Mouse (Mus musculus) kidney, embryonic 16.5 days (tissue): ENCODE results near the gene Tlr2. TPM values are rescaled to one million over a fixed set of nuclear protein-coding genes. Genes with fewer than 3 reads are reported as not detected.
A peak's percentile ranks its signal among the peaks of the same experiment; 100 is the strongest.
"Not testable (repeated sequence)": the region's sequence is repeated elsewhere in the genome, so short reads cannot be mapped to it uniquely, and the experiment has no call there.

ENCODE experiments used
- ATAC-seq: fragments of 200-750 bp; cut with Nextera tagmentation; 2 replicates; pipeline ENCODE4 v1.8.0; 2017; ENCODE audit warnings: moderate TSS enrichment; ENCODE audit not compliant: low FRiP score, low TSS enrichment
- H3K27ac ChIP-seq: fragments of 300-500 bp; sonication (generic); 2 replicates; pipeline ENCODE4 v1.5.1; 2014; ENCODE audit warnings: low read length
- H3K27me3 ChIP-seq: fragments of 300-500 bp; sonication (generic); 2 replicates; pipeline ENCODE4 v1.6.1; 2014; ENCODE audit warnings: low read length, control low read depth, mixed read lengths; ENCODE audit not compliant: insufficient read depth
- H3K36me3 ChIP-seq: fragments of 300-500 bp; sonication (generic); 2 replicates; pipeline ENCODE4 v1.6.1; 2014; ENCODE audit warnings: low read length, control low read depth, mixed read lengths; ENCODE audit not compliant: insufficient read depth
- H3K4me1 ChIP-seq: fragments of 300-500 bp; sonication (generic); 2 replicates; pipeline ENCODE4 v1.6.1; 2014; ENCODE audit warnings: low read length, control low read depth, mixed read lengths; ENCODE audit not compliant: insufficient read depth
- H3K4me2 ChIP-seq: fragments of 300-500 bp; sonication (generic); replicated peaks from 2 replicates; pipeline ENCODE4 v1.6.1; 2014; ENCODE audit warnings: low read depth, low read length
- H3K4me3 ChIP-seq: fragments of 300-500 bp; sonication (generic); 2 replicates; pipeline ENCODE4 v1.5.1; 2014; ENCODE audit warnings: mild to moderate bottlenecking, low read length
- H3K9ac ChIP-seq: fragments of 300-500 bp; sonication (generic); replicated peaks from 2 replicates; pipeline ENCODE4 v1.6.1; 2014; ENCODE audit warnings: low read length
- H3K9me3 ChIP-seq: fragments of 300-500 bp; sonication (generic); 2 replicates; pipeline ENCODE4 v1.6.1; 2016; ENCODE audit warnings: low read length, control low read depth
- WGBS: fragments of 180-500 bp; shearing (Covaris S2); extraction: QIAGEN DNeasy Blood & Tissue Kit; methylation state at CpG from one replicate; pipeline ENCODE4 v1.1.7; 2014; 5-methylcytosine and 5-hydroxymethylcytosine counted together
- polyA plus RNA-seq: library from polyadenylated mRNA; unstranded; fragments of >200 nt; fragmentation: Nextera tagmentation; extraction: Ambion mirVana; gene quantifications from 2 replicates; pipeline ENCODE4 v1.2.1, GENCODE M21; 2015

Gene Tlr2
- 3.2 and 3.5 TPM in 2 replicates for polyA plus RNA-seq

DNA sequence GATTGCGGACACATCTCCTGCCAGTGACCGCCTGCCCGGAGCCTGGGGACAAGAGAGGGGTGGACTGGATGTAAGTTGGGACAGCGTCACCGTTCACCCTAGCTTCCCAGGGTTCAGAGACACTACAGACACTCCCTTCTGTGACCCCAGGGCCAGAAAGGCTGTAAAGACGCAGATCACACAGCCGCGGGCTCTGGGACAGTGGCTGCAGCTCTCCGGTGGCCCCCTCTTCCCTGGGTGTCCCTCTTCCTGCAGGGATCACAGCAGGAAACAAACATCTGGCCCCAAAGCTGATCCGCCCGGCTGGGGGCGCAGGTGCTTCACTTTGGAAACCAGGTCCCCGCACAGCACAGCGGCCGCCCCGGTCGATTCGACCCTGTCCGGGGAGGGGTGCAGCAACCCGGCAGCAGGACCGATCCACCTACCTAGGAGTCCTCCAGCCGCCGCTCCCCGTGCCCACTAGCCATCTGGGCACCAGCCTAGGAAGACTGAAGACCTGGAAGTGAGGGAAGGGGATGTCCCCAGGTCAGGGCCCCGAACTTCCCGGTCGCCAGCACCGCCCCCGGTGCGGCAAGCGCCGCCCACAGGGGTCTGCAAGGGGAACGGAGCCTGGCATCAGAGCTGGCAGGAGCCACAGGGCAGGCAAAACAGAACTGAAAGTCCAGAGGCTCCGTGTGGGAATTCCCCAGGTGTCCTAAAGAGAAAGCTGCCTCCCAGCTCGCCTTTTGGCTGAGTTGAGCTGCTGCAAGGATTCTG lies at the start of gene Tlr2:
Gene Tlr2 (minus strand): TSS at position 673 of the 756 bp plus-strand sequence.
- Histone ChIP-seq H3K27me3 (no peaks in the 10 kb centered on the region), H3K4me3 (peak within 1 kb of the TSS; percentile 60), H3K4me2 (peak within 1 kb of the TSS; percentile 81), H3K27ac (no peak within 1 kb of the TSS), H3K36me3 (no peaks in the 10 kb centered on the region), H3K9ac (peak within 1 kb of the TSS; percentile 71), H3K9me3 (no peaks in the 10 kb centered on the region), H3K4me1 (no peaks in the 10 kb centered on the region)
- WGBS = under 1% methylated on average over 35 of the region's 35 CpGs
- ATAC-seq = peak; percentile 89

DNA sequence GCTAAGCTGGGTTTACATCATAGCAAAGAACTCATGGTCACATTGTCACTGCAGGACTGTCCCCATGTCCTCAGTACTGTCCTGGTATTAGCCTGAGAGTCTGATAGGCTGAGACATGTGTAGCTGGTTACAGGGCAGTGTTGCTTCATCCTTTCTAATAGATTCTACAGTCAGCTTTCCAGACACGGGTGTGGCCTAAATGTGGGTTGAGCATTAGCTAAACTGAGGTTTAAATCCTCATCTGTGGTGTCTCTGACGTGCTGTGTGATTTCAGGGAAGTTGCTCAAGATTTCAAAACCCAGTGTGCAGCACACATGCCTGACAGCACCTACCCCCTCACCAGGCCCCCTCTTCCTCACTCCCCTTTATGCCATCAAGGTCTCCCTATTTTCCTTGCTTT lies 43.6 kb upstream of the Tlr2 start:
- no peaks in the 10 kb centered on the region for H3K36me3 ChIP-seq
- H3K27me3 ChIP-seq = no peaks in the 10 kb centered on the region
- no peak overlapping the region for H3K27ac ChIP-seq
- WGBS = 71% methylated on average over 2 of the region's 2 CpGs
- ATAC-seq = no peak
- H3K9ac ChIP-seq = no peak overlapping the region
- no peak overlapping the region for H3K4me3 ChIP-seq
- no peaks in the 10 kb centered on the region for H3K9me3 ChIP-seq
- H3K4me1 ChIP-seq = no peaks in the 10 kb centered on the region
- H3K4me2 ChIP-seq = no peak overlapping the region

DNA sequence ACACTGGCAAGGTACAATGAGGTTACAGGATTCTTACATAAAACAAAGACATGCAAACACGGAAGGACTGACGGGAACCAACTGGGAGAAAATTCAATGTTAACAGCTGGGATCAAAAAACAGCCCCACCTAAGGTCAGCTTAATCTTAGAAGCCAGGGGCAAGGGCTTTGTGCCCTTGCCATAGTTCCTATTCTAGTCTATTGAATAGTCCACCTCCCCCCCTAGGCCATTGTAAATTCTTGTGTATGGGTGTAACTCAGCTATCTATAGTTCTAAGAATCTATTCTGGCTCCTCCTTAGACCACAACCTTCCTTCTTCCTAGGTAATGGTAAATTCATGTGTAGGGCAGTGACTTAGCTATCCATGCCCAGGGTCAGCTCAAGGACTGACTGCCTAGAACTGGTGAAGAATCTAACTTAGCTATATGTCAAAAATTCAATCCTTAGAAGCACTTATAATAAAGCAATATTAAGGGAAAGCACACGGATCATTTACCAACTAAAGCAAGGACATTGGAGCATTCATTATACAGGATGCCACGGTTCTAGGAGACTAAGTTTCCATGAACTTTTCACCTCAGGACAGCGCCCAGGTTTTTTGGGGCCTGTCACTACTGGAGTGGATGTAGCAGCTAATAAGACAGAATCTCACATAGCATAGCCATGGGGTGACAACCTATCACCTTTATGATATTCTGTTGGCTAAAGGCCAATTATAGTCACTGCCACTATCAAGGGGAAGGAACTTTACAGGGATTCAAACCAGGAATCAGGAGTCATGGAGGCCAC lies 37.9 kb upstream of the Tlr2 start:
- not testable (repeated sequence) for H3K9ac ChIP-seq, H3K27me3 ChIP-seq, H3K36me3 ChIP-seq, H3K4me2 ChIP-seq, H3K4me1 ChIP-seq, H3K4me3 ChIP-seq, ATAC-seq, H3K9me3 ChIP-seq, H3K27ac ChIP-seq
- WGBS = 92% methylated on average over 5 of the region's 5 CpGs

DNA sequence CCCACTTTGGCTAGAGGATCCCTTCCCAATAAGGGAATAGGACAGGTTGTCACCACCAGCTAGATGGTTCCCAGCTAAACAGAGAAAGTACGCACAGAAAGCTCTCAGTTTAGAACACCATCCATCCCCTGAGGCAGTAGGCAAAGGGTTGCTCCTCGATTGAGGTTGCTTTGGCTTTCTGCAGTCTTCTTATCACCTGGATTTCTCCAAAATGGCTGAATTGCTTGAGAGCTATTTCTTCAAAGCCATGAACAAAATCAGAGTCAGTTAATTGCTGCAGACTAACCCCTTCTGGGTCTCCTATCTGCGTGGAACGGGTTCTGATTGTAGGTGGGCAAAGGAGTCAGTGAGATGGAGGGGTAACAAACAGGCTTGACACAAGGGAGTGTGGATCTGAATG lies 37.2 kb upstream of the Tlr2 start:
- Histone ChIP-seq H3K4me2 (no peak overlapping the region), H3K36me3 (no peaks in the 10 kb centered on the region), H3K4me3 (no peak overlapping the region), H3K27me3 (no peaks in the 10 kb centered on the region), H3K27ac (no peak overlapping the region), H3K4me1 (no peaks in the 10 kb centered on the region), H3K9ac (no peak overlapping the region), H3K9me3 (no peaks in the 10 kb centered on the region)
- 91% methylated on average over 4 of the region's 4 CpGs for WGBS
- no peak for ATAC-seq

DNA sequence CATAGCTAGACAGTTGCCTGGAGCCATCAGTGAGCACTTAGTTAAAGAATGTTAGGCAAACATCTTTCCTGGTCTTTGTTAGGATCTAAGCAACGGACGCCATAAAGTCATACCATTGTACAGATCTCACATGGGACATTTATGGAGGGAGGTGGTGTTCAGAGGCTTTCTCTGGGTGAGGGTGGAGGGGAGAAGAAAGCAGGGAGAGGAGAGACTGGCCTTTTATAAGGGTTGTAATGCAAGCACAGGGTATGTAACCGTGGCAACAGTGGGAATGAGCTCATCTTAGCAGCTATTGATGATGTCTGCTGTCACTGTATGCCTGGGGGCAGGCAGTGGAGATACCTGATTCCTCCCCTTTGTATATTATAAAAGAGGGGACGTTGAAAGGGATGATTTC lies 34.7 kb upstream of the Tlr2 start:
- no peaks in the 10 kb centered on the region for H3K36me3 ChIP-seq
- no peak overlapping the region for H3K27ac ChIP-seq
- no peaks in the 10 kb centered on the region for H3K4me1 ChIP-seq
- H3K4me3 ChIP-seq = no peak overlapping the region
- no peaks in the 10 kb centered on the region for H3K9me3 ChIP-seq
- no peak overlapping the region for H3K9ac ChIP-seq
- H3K4me2 ChIP-seq = no peak overlapping the region
- no peak for ATAC-seq
- WGBS = 70% methylated on average over 4 of the region's 4 CpGs
- no peaks in the 10 kb centered on the region for H3K27me3 ChIP-seq

DNA sequence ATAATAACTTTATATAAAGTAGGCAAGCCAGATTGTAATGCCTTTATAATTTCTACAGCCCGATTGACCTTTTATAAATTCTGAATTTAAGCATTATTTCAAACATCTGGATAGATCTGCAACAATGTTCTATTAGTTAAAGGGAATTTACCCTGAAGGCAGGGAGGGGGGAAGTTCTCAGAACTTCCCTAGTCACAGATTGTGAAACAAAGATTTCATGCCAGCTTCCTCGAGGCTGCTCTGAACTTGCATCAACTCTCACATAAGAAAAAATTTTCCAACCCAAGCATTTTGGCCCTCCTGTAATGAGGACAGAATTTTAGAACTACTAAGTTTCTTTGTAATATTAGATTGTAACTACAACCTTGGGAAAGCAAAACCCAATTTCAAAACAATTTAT lies 33.5 kb upstream of the Tlr2 start:
- not testable (repeated sequence) for H3K27ac ChIP-seq, H3K36me3 ChIP-seq, H3K4me1 ChIP-seq, H3K4me2 ChIP-seq, H3K9ac ChIP-seq, H3K4me3 ChIP-seq, ATAC-seq, H3K9me3 ChIP-seq, H3K27me3 ChIP-seq
- 89% methylated on average over 2 of the region's 2 CpGs for WGBS

DNA sequence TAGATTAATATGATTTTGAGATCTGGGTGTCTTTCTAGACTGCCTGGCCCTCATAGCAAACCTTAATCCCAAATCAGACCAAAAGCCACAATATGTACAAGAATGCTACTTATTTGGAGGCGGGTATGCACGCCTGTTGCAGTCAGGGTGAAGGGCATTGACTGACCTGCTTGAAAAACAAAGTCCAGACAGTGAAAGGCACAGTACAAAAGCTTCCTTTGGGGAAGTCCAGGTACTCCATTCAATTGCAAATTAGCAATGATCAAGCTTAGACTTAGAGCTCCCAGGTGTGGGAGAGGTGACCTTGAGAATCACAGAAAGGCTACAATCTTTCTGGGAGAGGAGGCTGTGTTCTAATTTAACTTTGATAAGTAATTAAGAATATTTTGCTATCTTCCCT lies 31.3 kb upstream of the Tlr2 start:
- not testable (repeated sequence) for H3K9ac ChIP-seq, H3K36me3 ChIP-seq, H3K9me3 ChIP-seq, H3K4me3 ChIP-seq, H3K4me1 ChIP-seq, H3K27ac ChIP-seq, H3K27me3 ChIP-seq, H3K4me2 ChIP-seq, ATAC-seq
- 91% methylated on average over 2 of the region's 2 CpGs for WGBS

DNA sequence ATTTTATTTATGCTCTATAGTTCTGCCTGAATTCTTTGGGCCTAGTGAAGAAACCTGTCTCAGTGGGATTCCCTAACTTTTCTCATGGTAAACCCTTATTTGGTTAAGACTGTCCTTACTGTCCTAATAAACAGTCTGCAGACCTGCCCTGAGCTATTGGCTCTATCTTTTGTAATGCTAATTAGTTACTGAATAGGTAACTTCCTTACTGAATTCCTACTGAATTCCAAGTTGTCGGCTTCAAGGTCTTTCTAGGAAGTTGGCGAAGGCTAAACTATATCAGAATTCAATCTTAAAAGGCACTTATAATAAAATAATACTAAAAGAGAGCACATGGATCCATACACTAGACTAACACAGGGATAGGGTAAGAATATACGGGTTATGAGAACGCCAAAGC lies 30.4 kb upstream of the Tlr2 start:
- H3K27ac ChIP-seq, H3K9me3 ChIP-seq, H3K4me1 ChIP-seq, ATAC-seq, H3K36me3 ChIP-seq, H3K4me2 ChIP-seq, H3K27me3 ChIP-seq, H3K4me3 ChIP-seq, H3K9ac ChIP-seq: not testable (repeated sequence)
- 93% methylated on average over 4 of the region's 4 CpGs for WGBS

DNA sequence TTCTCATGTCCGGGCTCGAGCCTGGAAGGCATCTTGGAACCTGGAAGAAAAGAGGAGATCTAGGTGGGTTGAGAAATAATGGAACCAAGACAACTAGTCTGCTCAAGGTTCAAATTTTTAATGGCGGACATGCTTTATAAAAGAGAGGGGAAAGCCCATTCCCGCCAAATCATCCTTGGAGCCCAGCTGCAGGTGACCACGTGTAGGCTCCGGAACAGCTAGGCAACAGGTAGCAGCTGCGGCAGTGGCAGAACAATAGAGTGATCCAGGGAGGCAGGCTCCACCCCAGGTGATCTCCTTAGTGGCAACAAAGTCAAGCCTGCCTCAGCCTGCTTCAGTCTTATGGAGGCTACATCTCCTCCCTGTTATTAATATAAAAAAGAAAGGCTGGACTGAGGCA lies 30.0 kb upstream of the Tlr2 start:
- not testable (repeated sequence) for H3K27ac ChIP-seq, H3K27me3 ChIP-seq, H3K36me3 ChIP-seq, H3K9me3 ChIP-seq, ATAC-seq, H3K4me2 ChIP-seq, H3K4me1 ChIP-seq, H3K9ac ChIP-seq, H3K4me3 ChIP-seq
- WGBS = 93% methylated on average over 7 of the region's 7 CpGs

DNA sequence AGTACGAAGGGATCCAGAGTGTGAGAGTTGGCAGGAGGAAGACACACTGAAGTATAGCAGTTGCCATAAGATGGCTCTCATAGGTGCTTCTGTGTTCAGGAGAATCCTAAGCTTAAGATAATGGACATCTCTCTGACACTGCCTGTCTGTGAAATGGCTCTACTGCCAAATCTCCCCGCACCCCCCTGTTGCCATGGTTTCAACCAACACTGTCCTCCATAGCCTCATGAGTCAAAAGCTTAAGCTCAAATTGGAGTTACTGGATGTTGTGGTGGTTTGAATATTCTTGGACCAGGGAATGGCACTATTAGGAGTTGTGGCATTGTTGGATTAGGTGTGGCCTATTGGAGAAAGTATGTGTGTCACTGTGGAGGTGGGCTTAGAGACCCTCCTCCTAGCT lies 28.2 kb upstream of the Tlr2 start:
- Histone ChIP-seq H3K4me3 (no peak overlapping the region), H3K27ac (no peak overlapping the region), H3K36me3 (no peaks in the 10 kb centered on the region), H3K9me3 (no peaks in the 10 kb centered on the region), H3K9ac (no peak overlapping the region), H3K4me1 (no peaks in the 10 kb centered on the region), H3K27me3 (no peaks in the 10 kb centered on the region), H3K4me2 (no peak overlapping the region)
- no peak for ATAC-seq
- 98% methylated on average over 2 of the region's 2 CpGs for WGBS
